In genomic region chr3:89858123-89858522, GRCm38 (mm10) we compare ENCODE assay signal across 10 mouse cellular contexts. TPM values are rescaled to one million over a fixed set of nuclear protein-coding genes. Genes with fewer than 3 reads are reported as not detected.
DNase-seq lines count a peak whose midpoint lies in the region; ATAC-seq and TF ChIP-seq lines count a peak whose summit lies in the region.
"Had no signal": no experiment of that assay in that cellular context is flagged by ENCODE, and none has a peak within 500 bp of the region (broad histone marks: within the 10 kb centered on the region; RNA-seq: fewer than 3 reads in every experiment).

No protein-coding gene starts in this region.

- no peaks in the 10 kb centered on the region for H3K9me3 ChIP-seq in hindbrain, embryonic 11.5 days (ENCODE audit: control insufficient read depth, low read length)
- H3K9me3 ChIP-seq in hindbrain, embryonic 10.5 days: 0 out of 2 replicates have a peak, but pooled peaks cover 2% of the 10 kb centered on the region
- H3K9me3 ChIP-seq in hindbrain, embryonic 12.5 days (replicated peaks): no peaks in the 10 kb centered on the region
- H3K9me3 ChIP-seq: embryonic facial prominence, embryonic 13.5 days had no signal

- no peaks in the 10 kb centered on the region for H3K27me3 ChIP-seq in hindbrain, embryonic 11.5 days (ENCODE audit: control insufficient read depth, insufficient read depth, low read length)
- no peaks in the 10 kb centered on the region for H3K27me3 ChIP-seq in hindbrain, embryonic 10.5 days (ENCODE audit: insufficient read depth, poor library complexity, severe bottlenecking)
- no peaks in the 10 kb centered on the region for H3K27me3 ChIP-seq in hindbrain, embryonic 12.5 days
- no peaks in the 10 kb centered on the region for H3K27me3 ChIP-seq in thymus, adult 2 months (ENCODE audit: control insufficient read depth, insufficient read depth, low read length)

- no peak overlapping the region for H3K9ac ChIP-seq in hindbrain, embryonic 11.5 days (ENCODE audit: low read depth, low read length)
- H3K9ac ChIP-seq in hindbrain, embryonic 12.5 days: no peak overlapping the region
- H3K9ac ChIP-seq: embryonic facial prominence, embryonic 13.5 days; liver, embryonic 13.5 days had no signal

- H3K36me3 ChIP-seq in hindbrain, embryonic 11.5 days (ENCODE audit: control insufficient read depth, insufficient read depth, low read length): no peaks in the 10 kb centered on the region
- no peaks in the 10 kb centered on the region for H3K36me3 ChIP-seq in hindbrain, embryonic 10.5 days
- H3K36me3 ChIP-seq in hindbrain, embryonic 12.5 days: no peaks in the 10 kb centered on the region
- H3K36me3 ChIP-seq in thymus, adult 2 months (ENCODE audit: control insufficient read depth, insufficient read depth, low read length): no peaks in the 10 kb centered on the region
- H3K36me3 ChIP-seq: embryonic facial prominence, embryonic 13.5 days; liver, embryonic 13.5 days had no signal

- H3K4me2 ChIP-seq in hindbrain, embryonic 11.5 days (replicated peaks; ENCODE audit: low read depth, low read length): no peak overlapping the region
- H3K4me2 ChIP-seq in hindbrain, embryonic 12.5 days (replicated peaks): no peak overlapping the region
- H3K4me2 ChIP-seq: embryonic facial prominence, embryonic 13.5 days; liver, embryonic 13.5 days had no signal

- no peak for TF ChIP-seq POLR2A in thymus, adult 2 months (IDR thresholded peaks at IDR 0.05; ENCODE audit: control insufficient read depth, extremely low read depth, insufficient read depth, low read length, poor library complexity)

- H3K4me1 ChIP-seq in hindbrain, embryonic 11.5 days (replicated peaks; ENCODE audit: control insufficient read depth, insufficient read depth, low read length): peaks cover 3% of the 10 kb centered on the region
- H3K4me1 ChIP-seq in hindbrain, embryonic 10.5 days (replicated peaks): peaks cover 15% of the 10 kb centered on the region
- H3K4me1 ChIP-seq in hindbrain, embryonic 12.5 days: peaks cover 8% of the 10 kb centered on the region
- peaks cover 7% of the 10 kb centered on the region for H3K4me1 ChIP-seq in thymus, adult 2 months (replicated peaks; ENCODE audit: control insufficient read depth, insufficient read depth, low read length)

- H3K4me3 ChIP-seq in hindbrain, embryonic 11.5 days (ENCODE audit: low read depth, low read length): no peak overlapping the region
- H3K4me3 ChIP-seq in hindbrain, embryonic 10.5 days: no peak overlapping the region
- no peak overlapping the region for H3K4me3 ChIP-seq in hindbrain, embryonic 12.5 days
- H3K4me3 ChIP-seq in thymus, adult 2 months (ENCODE audit: control insufficient read depth, insufficient read depth, low read length): no peak overlapping the region
- H3K4me3 ChIP-seq: embryonic facial prominence, embryonic 13.5 days; liver, embryonic 13.5 days had no signal

- H3K27ac ChIP-seq in hindbrain, embryonic 11.5 days (ENCODE audit: low read depth, low read length): no peak overlapping the region
- H3K27ac ChIP-seq in hindbrain, embryonic 10.5 days: no peak overlapping the region
- no peak overlapping the region for H3K27ac ChIP-seq in hindbrain, embryonic 12.5 days
- H3K27ac ChIP-seq in thymus, adult 2 months (ENCODE audit: control insufficient read depth, insufficient read depth, low read length): no peak overlapping the region
- H3K27ac ChIP-seq: embryonic facial prominence, embryonic 13.5 days; liver, embryonic 13.5 days had no signal

- no peak for TF ChIP-seq CTCF in thymus, adult 2 months (IDR thresholded peaks at IDR 0.05; ENCODE audit: borderline replicate concordance, control insufficient read depth, extremely low read depth, insufficient read depth, low read length, poor library complexity)

- 13% methylated on average over 4 of the region's 4 CpGs for WGBS in hindbrain, embryonic 11.5 days
- 22% methylated on average over 4 of the region's 4 CpGs for WGBS in hindbrain, embryonic 10.5 days
- 14% methylated on average over 4 of the region's 4 CpGs for WGBS in hindbrain, embryonic 12.5 days
- 23% methylated on average over 4 of the region's 4 CpGs for WGBS in thymus, adult 2 months

- DNase-seq in hindbrain, embryonic 11.5 days (ENCODE audit: low spot score): peak; percentile 76
- DNase-seq in hindbrain, embryonic 10.5 days (ENCODE audit: low spot score): no peak
- peak; percentile 86 for DNase-seq in 416B (ENCODE audit: low read depth)
- DNase-seq in NIH3T3 (ENCODE audit: low read depth): peak; percentile 87
- no peak for DNase-seq in adrenal gland, adult 18-20 months (ENCODE audit: low spot score in 2 of 2)
- DNase-seq in right cerebral cortex, postnatal 10 days (ENCODE audit: low spot score in 2 of 2): no peak
- DNase-seq in thymus, adult 2 months: no peak
- DNase-seq: liver, embryonic 13.5 days had no signal

- no peak for ATAC-seq in hindbrain, embryonic 11.5 days (ENCODE audit: low FRiP score)
- ATAC-seq in hindbrain, embryonic 12.5 days (ENCODE audit: low FRiP score): 0 out of 2 replicates have a peak, but pooled peaks have one; percentile 38

RNA-seq across cellular contexts. Expression of gene She, which starts 27.0 kb away (rescaled TPM):
- polyA plus RNA-seq in hindbrain, embryonic 11.5 days (2014; fragmentation: Nextera tagmentation; extraction: Ambion mirVana): 2.2 TPM in 2 replicates
- 2.3 and 2.8 TPM in 2 replicates for polyA plus RNA-seq in hindbrain, embryonic 10.5 days (2016; fragmentation: Nextera tagmentation; extraction: Ambion mirVana)
- polyA plus RNA-seq in hindbrain, embryonic 12.5 days (2016; fragmentation: Nextera tagmentation; extraction: Ambion mirVana): 3.4 and 4.4 TPM in 2 replicates
- 1 to 10 TPM; 7.1 to 7.3 TPM for total RNA-seq in adrenal gland, adult 18-20 months (2021)
- polyA plus RNA-seq in thymus, adult 2 months (2012; rRNA removed): 0.43 and 0.69 TPM in 2 replicates

RNA-seq across cellular contexts. Expression of gene Il6ra, which starts 54.9 kb away (rescaled TPM):
- 0.18 and 0.22 TPM in 2 replicates for polyA plus RNA-seq in hindbrain, embryonic 11.5 days (2014; fragmentation: Nextera tagmentation; extraction: Ambion mirVana)
- polyA plus RNA-seq in hindbrain, embryonic 10.5 days (2016; fragmentation: Nextera tagmentation; extraction: Ambion mirVana): 0.52 and 1.5 TPM in 2 replicates
- 0.66 and 1.2 TPM in 2 replicates for polyA plus RNA-seq in hindbrain, embryonic 12.5 days (2016; fragmentation: Nextera tagmentation; extraction: Ambion mirVana)
- 10 to 100 TPM in 1 of 2 experiments, 1 to 10 TPM in 1; 7.8 to 13.9 TPM for total RNA-seq in adrenal gland, adult 18-20 months (2021)
- 10.4 and 11.1 TPM in 2 replicates for polyA plus RNA-seq in thymus, adult 2 months (2012; rRNA removed)

Comparison
In these comparisons a context has a peak if more than half of its experiments do, and no peak if none do; other contexts are left out.
1. DNase-seq: peak in hindbrain, embryonic 11.5 days (single experiment), 416B (single experiment) and NIH3T3 (single experiment); none in hindbrain, embryonic 10.5 days (single experiment), adrenal gland, adult 18-20 months (0 of 2), right cerebral cortex, postnatal 10 days (0 of 2) and thymus, adult 2 months (single experiment).